Mouse (Mus musculus) forebrain, embryonic 11.5 days (tissue): ENCODE results near the gene Prickle2. TPM values are rescaled to one million over a fixed set of nuclear protein-coding genes. Genes with fewer than 3 reads are reported as not detected.

ENCODE experiments used
- ATAC-seq: fragments of 200-750 bp; cut with Nextera tagmentation; replicated peaks from 2 replicates; pipeline ENCODE4 v1.8.0; 2017; ENCODE audit warnings: moderate TSS enrichment; ENCODE audit not compliant: low FRiP score
- DNase-seq: peaks from one replicate; pipeline ENCODE4 v3.0.0-alpha.2; 2017; ENCODE audit warnings: low spot score
- H3K27ac ChIP-seq: fragments of 300-500 bp; sonication (generic); 2 replicates; pipeline ENCODE4 v1.5.1; 2014; ENCODE audit warnings: low read depth, low read length
- H3K27me3 ChIP-seq: fragments of 300-500 bp; sonication (generic); 2 replicates; pipeline ENCODE4 v1.6.1; 2014; ENCODE audit warnings: mild to moderate bottlenecking, low read length, mixed read lengths; ENCODE audit not compliant: control insufficient read depth, insufficient read depth
- H3K36me3 ChIP-seq: fragments of 300-500 bp; sonication (generic); 2 replicates; pipeline ENCODE4 v1.6.1; 2014; ENCODE audit warnings: mild to moderate bottlenecking, low read length, moderate library complexity, mixed read lengths; ENCODE audit not compliant: control insufficient read depth, insufficient read depth
- H3K4me1 ChIP-seq: fragments of 300-500 bp; sonication (generic); replicated peaks from 2 replicates; pipeline ENCODE4 v1.6.1; 2014; ENCODE audit warnings: low read length, mixed read lengths; ENCODE audit not compliant: control insufficient read depth, insufficient read depth
- H3K4me2 ChIP-seq: fragments of 300-500 bp; sonication (generic); 2 replicates; pipeline ENCODE4 v1.6.1; 2014; ENCODE audit warnings: low read depth, mild to moderate bottlenecking, low read length, moderate library complexity, mixed read lengths; ENCODE audit not compliant: severe bottlenecking
- H3K4me3 ChIP-seq: fragments of 300-500 bp; sonication (generic); 2 replicates; pipeline ENCODE4 v1.5.1; 2014; ENCODE audit warnings: low read depth, low read length
- H3K9ac ChIP-seq: fragments of 300-500 bp; sonication (generic); 2 replicates; pipeline ENCODE4 v1.6.1; 2014; ENCODE audit warnings: low read length
- H3K9me3 ChIP-seq: fragments of 300-500 bp; sonication (generic); 2 replicates; pipeline ENCODE4 v1.6.1; 2016; ENCODE audit warnings: low read length, mixed read lengths; ENCODE audit not compliant: control insufficient read depth
- WGBS: fragments of 180-500 bp; shearing (Covaris S2); extraction: QIAGEN DNeasy Blood & Tissue Kit; methylation state at CpG from one replicate; pipeline ENCODE4 v1.1.7; 2014; 5-methylcytosine and 5-hydroxymethylcytosine counted together
- polyA plus RNA-seq: library from polyadenylated mRNA; unstranded; fragments of >200 nt; fragmentation: Nextera tagmentation; extraction: Ambion mirVana; gene quantifications from 2 replicates; pipeline ENCODE4 v1.2.1, GENCODE M21; 2014

Gene Prickle2
- polyA plus RNA-seq, 1 experiment from 2014 or later = 4.0 TPM

DNA sequence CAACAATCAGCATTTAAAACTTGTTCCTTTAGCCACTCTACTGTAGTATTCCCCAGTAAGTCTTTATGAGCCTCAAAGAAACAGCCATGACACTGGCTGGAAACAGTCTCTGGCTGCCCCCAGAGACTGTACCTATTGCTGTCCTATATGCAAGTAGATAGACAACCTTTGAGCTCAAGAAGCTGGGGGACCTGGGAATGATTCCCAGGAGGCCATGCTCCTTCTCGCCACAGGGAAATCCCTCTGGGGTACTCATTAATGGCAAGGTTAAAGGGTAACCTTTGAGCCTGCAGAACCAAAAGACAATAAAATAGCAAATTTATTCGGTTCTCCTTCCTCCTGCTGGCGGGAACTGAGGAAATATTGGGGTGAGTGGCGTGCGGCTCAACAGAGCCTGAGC lies 8.1 kb downstream of the Prickle2 start:
- peaks cover 3% of the 10 kb centered on the region; the same call in 1 of the 2 replicates for H3K4me1 ChIP-seq
- no peak overlapping the region for H3K4me3 ChIP-seq
- no peak overlapping the region for H3K27ac ChIP-seq
- WGBS = 37% methylated on average over 5 of the region's 5 CpGs
- ATAC-seq (no peak), DNase-seq (no peak)
- no peaks in the 10 kb centered on the region for H3K36me3 ChIP-seq
- H3K27me3 ChIP-seq = no peaks in the 10 kb centered on the region
- no peaks in the 10 kb centered on the region for H3K9me3 ChIP-seq
- H3K9ac ChIP-seq = no peak overlapping the region
- H3K4me2 ChIP-seq = no peak overlapping the region

DNA sequence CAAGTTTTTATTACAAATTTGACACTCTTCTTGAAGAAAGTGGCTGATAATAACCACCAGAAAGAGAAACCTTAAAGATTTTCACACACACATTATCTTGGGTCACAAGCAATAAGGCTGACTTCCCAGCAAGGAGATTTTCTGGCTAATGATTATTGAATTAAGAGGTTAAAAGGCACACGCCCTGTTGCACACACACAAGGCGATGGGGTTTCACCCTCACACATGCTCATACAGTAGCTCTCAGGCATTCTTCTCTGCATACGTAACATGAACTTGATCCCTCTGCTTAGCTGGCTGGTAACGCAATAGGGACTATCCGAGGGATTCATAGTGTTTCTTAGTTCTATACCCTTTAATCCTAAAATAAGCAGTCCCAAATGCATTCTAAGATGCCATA lies 18.6 kb downstream of the Prickle2 start:
- Histone ChIP-seq H3K9ac (no peak overlapping the region), H3K4me2 (no peak overlapping the region), H3K4me1 (no peaks in the 10 kb centered on the region), H3K4me3 (no peak overlapping the region), H3K9me3 (no peaks in the 10 kb centered on the region), H3K27ac (no peak overlapping the region), H3K27me3 (no peaks in the 10 kb centered on the region), H3K36me3 (no peaks in the 10 kb centered on the region)
- 68% methylated on average over 5 of the region's 5 CpGs for WGBS
- DNase-seq (no peak), ATAC-seq (no peak)

GRCm38 (mm10) chr6:92674394-92674925 lies 31.5 kb downstream of the Prickle2 start:
- Histone ChIP-seq H3K4me3 (no peak overlapping the region), H3K9ac (no peak overlapping the region), H3K36me3 (no peaks in the 10 kb centered on the region), H3K27me3 (no peaks in the 10 kb centered on the region), H3K27ac (no peak overlapping the region), H3K9me3 (no peaks in the 10 kb centered on the region), H3K4me1 (no peaks in the 10 kb centered on the region), H3K4me2 (no peak overlapping the region)
- ATAC-seq = no peak
- 87% methylated on average over 8 of the region's 8 CpGs for WGBS
- DNase-seq = no peak

DNA sequence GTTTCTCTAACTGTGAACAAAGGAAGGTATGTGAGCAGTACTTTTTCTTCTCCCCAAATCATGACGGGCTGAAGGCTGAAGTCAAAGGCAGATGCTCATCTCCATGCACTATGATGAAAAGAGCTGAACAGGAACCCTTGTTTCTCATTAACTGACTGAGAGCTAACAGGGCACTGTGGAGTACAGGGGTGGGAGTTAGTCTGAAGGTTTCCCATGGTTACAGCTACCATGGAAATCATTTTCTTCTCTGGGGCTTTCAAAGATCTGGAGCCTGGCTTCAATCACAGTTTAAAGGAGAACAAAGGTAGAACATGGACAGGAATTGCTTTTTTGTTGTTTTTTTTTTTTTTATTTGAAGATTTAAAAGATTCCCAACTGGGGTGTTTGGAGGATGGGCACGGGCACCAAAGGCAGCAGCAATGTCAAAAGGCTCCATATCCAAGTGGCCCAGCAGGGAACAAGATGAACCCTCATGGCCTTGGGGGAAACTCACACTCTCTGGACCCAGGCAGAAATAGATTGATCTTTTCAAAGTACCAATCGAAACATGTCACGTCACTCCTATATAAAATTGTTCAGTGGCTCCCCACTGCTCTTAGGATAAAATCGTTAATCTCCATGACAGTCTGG lies 35.3 kb downstream of the Prickle2 start:
- Histone ChIP-seq H3K4me2 (no peak overlapping the region), H3K4me3 (no peak overlapping the region), H3K27ac (no peak overlapping the region), H3K4me1 (no peaks in the 10 kb centered on the region), H3K9ac (no peak overlapping the region), H3K36me3 (no peaks in the 10 kb centered on the region), H3K27me3 (no peaks in the 10 kb centered on the region), H3K9me3 (no peaks in the 10 kb centered on the region)
- WGBS = 86% methylated on average over 5 of the region's 5 CpGs
- DNase-seq (no peak), ATAC-seq (no peak)

DNA sequence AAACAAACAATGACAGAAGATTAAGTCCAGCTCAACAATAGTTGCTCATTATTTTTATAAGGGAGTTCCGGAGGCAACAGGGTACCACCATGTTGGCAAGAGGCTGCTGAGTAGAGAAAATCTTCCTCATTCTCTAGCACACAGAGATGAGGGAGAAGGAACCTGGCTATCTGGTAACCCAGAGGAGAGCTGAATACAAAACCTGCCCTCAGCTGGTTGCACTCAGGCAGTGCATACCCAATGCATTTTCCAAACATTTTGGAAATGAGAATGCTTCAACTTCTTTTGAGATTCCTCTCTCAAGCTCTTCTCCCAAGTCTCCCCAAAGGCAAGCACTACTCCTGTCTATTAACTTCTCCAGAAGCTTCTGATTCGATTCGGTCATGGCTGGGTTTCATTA lies 36.3 kb downstream of the Prickle2 start:
- Histone ChIP-seq H3K36me3 (no peaks in the 10 kb centered on the region), H3K4me1 (0 out of 2 replicates have a peak, but pooled peaks cover 2% of the 10 kb centered on the region), H3K4me2 (no peak overlapping the region), H3K9me3 (no peaks in the 10 kb centered on the region), H3K9ac (no peak overlapping the region), H3K27ac (no peak overlapping the region), H3K4me3 (no peak overlapping the region), H3K27me3 (no peaks in the 10 kb centered on the region)
- DNase-seq (no peak), ATAC-seq (no peak)
- WGBS = 95% methylated on average over 3 of the region's 3 CpGs

DNA sequence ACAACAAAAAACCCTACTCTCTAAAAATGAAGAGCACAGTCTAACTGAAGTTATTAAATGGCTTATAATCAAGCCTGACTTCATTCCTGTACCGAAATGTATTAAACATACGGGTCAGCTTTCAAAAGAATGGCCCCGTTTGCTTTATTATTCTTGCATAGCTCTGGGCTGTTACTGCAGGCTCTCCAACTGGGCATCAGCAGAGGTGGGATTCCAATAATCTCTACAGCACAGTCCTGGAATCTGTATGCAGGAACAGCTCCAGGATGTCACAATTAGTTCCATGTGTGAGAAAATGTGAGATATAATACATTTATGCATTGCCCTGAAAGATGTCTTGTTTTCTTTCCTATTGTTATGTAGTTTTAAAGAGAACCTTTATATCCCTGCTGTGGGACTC lies 38.4 kb downstream of the Prickle2 start:
- no peak for DNase-seq
- Histone ChIP-seq H3K36me3 (no peaks in the 10 kb centered on the region), H3K4me1 (0 out of 2 replicates have a peak, but pooled peaks cover 2% of the 10 kb centered on the region)

GRCm38 (mm10) chr6:92665530-92665989 lies 40.4 kb downstream of the Prickle2 start:
- Histone ChIP-seq H3K4me3 (no peak overlapping the region), H3K9ac (no peak overlapping the region), H3K36me3 (no peaks in the 10 kb centered on the region), H3K27ac (no peak overlapping the region), H3K9me3 (no peaks in the 10 kb centered on the region), H3K4me1 (0 out of 2 replicates have a peak, but pooled peaks cover 2% of the 10 kb centered on the region), H3K27me3 (no peaks in the 10 kb centered on the region), H3K4me2 (no peak overlapping the region)
- DNase-seq (peak; percentile 79), ATAC-seq (no peak; the same call in 1 of the 2 replicates)
- 0% methylated on average over 1 of the region's 1 CpGs for WGBS

More for the DNA sequence above, 38.4 kb downstream of the Prickle2 start:
- 65% methylated on average over 3 of the region's 3 CpGs for WGBS
- H3K27me3 ChIP-seq = no peaks in the 10 kb centered on the region
- ATAC-seq = no peak
- no peak overlapping the region for H3K27ac ChIP-seq
- no peaks in the 10 kb centered on the region for H3K9me3 ChIP-seq
- no peak overlapping the region for H3K4me3 ChIP-seq
- no peak overlapping the region for H3K4me2 ChIP-seq
- H3K9ac ChIP-seq = no peak overlapping the region

- Histone ChIP-seq H3K4me2 (no peak overlapping the region), H3K4me3 (no peak overlapping the region), H3K9me3 (no peaks in the 10 kb centered on the region), H3K4me1 (0 out of 2 replicates have a peak, but pooled peaks cover 2% of the 10 kb centered on the region), H3K9ac (no peak overlapping the region), H3K36me3 (no peaks in the 10 kb centered on the region), H3K27me3 (no peaks in the 10 kb centered on the region), H3K27ac (no peak overlapping the region)
- DNase-seq = no peak
- no peak for ATAC-seq
- WGBS = 92% methylated on average over 3 of the region's 3 CpGs
Measured at GRCm38 (mm10) chr6:92663885-92664284, 42.1 kb downstream of the Prickle2 start.

DNA sequence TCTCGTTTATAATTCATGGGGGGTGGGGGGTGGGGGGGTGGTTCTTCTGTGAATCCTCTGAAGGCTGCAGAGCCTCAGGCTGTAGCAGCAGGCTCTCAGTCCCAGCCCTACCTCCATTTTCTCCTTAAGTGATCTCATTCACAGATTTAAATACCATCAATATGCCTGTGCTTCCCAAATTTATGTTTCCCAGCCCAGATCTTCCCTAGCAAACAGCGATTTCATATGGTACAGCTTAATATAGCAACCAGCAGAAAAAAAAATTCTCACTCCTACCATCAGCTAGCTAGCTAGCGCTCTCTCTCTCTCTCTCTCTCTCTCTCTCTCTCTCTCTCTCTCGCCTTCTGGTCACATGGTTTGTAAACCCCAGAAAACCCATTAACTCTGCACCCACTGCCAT lies 42.5 kb downstream of the Prickle2 start:
- WGBS = 75% methylated on average over 4 of the region's 4 CpGs
- Histone ChIP-seq H3K36me3 (no peaks in the 10 kb centered on the region), H3K4me2 (no peak overlapping the region), H3K9ac (no peak overlapping the region), H3K27ac (no peak overlapping the region), H3K4me3 (no peak overlapping the region), H3K9me3 (no peaks in the 10 kb centered on the region), H3K27me3 (no peaks in the 10 kb centered on the region), H3K4me1 (0 out of 2 replicates have a peak, but pooled peaks cover 2% of the 10 kb centered on the region)
- ATAC-seq = no peak
- no peak for DNase-seq
